Mouse (Mus musculus): ENCODE data around the gene Shank2. TPM values are rescaled to one million over a fixed set of nuclear protein-coding genes. Genes with fewer than 3 reads are reported as not detected.

The Shank2 gene
- polyA plus RNA-seq, 1 experiment from 2014 or later = 0.69 TPM

DNA sequence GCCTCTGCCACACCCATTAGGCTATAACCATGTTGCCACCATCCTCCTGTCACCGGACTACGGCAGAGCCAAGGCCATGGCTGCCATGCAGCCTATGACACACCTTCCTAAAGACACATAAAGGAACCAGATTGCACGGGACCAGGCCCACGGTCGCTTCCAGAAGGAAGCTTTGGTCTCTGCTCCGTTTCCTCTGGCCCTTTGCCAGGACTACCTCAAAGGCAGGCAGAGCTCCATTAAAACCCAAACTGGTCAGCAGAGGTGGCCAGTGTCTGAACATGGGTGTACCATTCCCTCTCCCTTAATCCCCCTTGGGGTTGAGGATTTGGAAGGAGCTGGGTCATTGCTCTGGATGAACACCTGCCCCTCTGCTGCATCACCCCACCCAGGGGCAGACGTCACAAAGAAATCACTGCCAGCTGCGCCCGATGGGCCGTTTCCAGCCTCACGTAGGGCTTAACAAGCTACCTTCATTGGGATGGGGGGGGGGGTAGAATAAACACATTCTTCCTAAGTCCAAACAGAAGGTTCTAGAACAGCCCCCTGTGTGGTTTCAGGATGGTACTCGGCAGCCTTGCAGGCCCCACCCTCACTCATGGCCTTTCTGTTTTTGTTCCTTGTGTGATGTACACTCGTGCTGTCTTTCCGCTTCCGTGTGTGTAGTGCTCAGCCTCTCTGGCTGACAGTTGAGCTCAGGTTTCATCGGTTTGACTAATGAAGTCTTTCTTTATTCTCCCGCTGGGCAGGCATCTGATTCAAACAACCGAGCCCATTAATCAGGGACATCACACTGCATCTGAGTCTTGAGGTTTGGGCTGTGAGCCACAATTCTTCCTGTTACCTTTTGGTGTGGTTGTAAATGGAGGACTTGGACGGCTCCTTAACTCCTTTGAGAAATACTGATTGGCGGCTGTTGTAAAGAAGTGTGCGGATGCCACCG, 410.5 kb downstream of the Shank2 start:
- DNase-seq (ENCODE audit: low spot score) = no peak
- Histone ChIP-seq H3K27ac (replicated peaks) (no peak overlapping the region), H3K9me3 (ENCODE audit: control insufficient read depth, low read length) (no peaks in the 10 kb centered on the region), H3K4me2 (replicated peaks; ENCODE audit: low read depth) (no peak overlapping the region), H3K36me3 (ENCODE audit: control insufficient read depth, insufficient read depth, low read length) (no peaks in the 10 kb centered on the region), H3K4me3 (ENCODE audit: low read depth, low read length) (no peak overlapping the region), H3K4me1 (replicated peaks; ENCODE audit: control insufficient read depth, insufficient read depth) (no peaks in the 10 kb centered on the region), H3K9ac (ENCODE audit: low read length) (no peak overlapping the region), H3K27me3 (ENCODE audit: control insufficient read depth, insufficient read depth, low read length) (no peaks in the 10 kb centered on the region)
- WGBS = 35% methylated on average over 22 of the region's 22 CpGs
- no peak for ATAC-seq (ENCODE audit: low FRiP score, low TSS enrichment)
- TF ChIP-seq EP300 (optimal IDR thresholded peaks at IDR 0.05) (no peak), CTCF (IDR thresholded peaks at IDR 0.05; ENCODE audit: low read depth) (no peak)

DNA sequence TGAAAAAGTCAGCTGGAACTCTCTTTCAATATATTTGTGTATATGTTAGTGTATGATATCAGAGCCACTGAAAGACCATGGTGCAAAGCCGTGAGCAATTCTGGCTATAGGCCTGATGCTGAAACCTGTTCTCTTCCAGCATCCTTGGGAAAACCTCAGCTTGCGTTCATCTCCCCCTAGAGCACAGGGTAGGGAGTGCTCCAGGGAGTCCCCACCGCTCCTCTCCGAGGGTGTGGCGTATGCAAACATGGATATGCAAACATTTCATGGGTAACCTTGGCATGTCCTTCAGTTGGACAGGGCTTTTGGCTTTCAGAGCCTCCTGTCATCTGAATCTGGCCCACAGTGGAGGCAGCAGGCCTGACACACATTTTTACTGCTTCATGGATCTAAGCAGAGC, 412.9 kb downstream of the Shank2 start:
- DNase-seq (ENCODE audit: low spot score) (peak; percentile 59), ATAC-seq (ENCODE audit: low FRiP score, low TSS enrichment) (no peak; the same call in 1 of the 2 replicates)
- H3K9me3 ChIP-seq (ENCODE audit: control insufficient read depth, low read length) = no peaks in the 10 kb centered on the region
- no peak overlapping the region for H3K4me2 ChIP-seq (replicated peaks; ENCODE audit: low read depth)
- 61% methylated on average over 5 of the region's 5 CpGs for WGBS
- no peaks in the 10 kb centered on the region for H3K36me3 ChIP-seq (ENCODE audit: control insufficient read depth, insufficient read depth, low read length)
- peak; percentile 56 for TF ChIP-seq CTCF (IDR thresholded peaks at IDR 0.05; ENCODE audit: low read depth)
- no peak for TF ChIP-seq EP300 (optimal IDR thresholded peaks at IDR 0.05)
- H3K27ac ChIP-seq (replicated peaks) = no peak overlapping the region
- H3K4me3 ChIP-seq (ENCODE audit: low read depth, low read length) = no peak overlapping the region
- peaks cover 5% of the 10 kb centered on the region; the same call in 1 of the 2 replicates for H3K4me1 ChIP-seq (replicated peaks; ENCODE audit: control insufficient read depth, insufficient read depth)
- no peak overlapping the region for H3K9ac ChIP-seq (ENCODE audit: low read length)
- no peaks in the 10 kb centered on the region for H3K27me3 ChIP-seq (ENCODE audit: control insufficient read depth, insufficient read depth, low read length)

- Histone ChIP-seq H3K9me3 (ENCODE audit: control insufficient read depth, low read length) (no peaks in the 10 kb centered on the region), H3K4me3 (ENCODE audit: low read depth, low read length) (no peak overlapping the region), H3K27me3 (ENCODE audit: control insufficient read depth, insufficient read depth, low read length) (no peaks in the 10 kb centered on the region), H3K4me1 (replicated peaks; ENCODE audit: control insufficient read depth, insufficient read depth) (peaks cover 5% of the 10 kb centered on the region; the same call in 1 of the 2 replicates), H3K9ac (ENCODE audit: low read length) (no peak overlapping the region), H3K36me3 (ENCODE audit: control insufficient read depth, insufficient read depth, low read length) (no peaks in the 10 kb centered on the region), H3K4me2 (replicated peaks; ENCODE audit: low read depth) (no peak overlapping the region), H3K27ac (replicated peaks) (no peak overlapping the region)
- WGBS = 73% methylated on average over 4 of the region's 4 CpGs
- TF ChIP-seq EP300 (optimal IDR thresholded peaks at IDR 0.05) = no peak
- TF ChIP-seq CTCF (IDR thresholded peaks at IDR 0.05; ENCODE audit: low read depth) = peak; percentile 71
- peak; percentile 69 for ATAC-seq (ENCODE audit: low FRiP score, low TSS enrichment)
- peak; percentile 72 for DNase-seq (ENCODE audit: low spot score)
Observed at GRCm38 (mm10) chr7:144415795-144416194, 414.1 kb downstream of the Shank2 start.

DNA sequence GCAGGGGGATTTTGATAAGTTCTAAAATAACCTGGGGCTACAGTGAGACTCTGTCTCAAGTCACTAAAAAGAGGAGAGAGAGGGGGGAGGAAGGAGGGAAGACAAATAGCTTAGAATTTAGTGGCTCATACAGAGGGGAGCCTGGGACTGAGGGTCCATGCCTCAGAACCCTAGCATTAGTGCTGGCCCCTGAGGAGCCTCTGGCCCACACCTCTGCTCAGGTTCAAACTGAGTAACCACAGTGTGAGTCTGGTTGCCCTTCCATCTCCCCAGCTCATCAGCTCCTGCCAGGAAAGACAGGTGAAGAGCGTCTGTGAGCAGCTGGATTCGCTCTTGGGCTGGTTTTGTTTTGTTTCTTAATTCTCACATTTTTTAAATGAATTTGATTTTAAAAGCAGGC, 415.5 kb downstream of the Shank2 start:
- H3K4me3 ChIP-seq (ENCODE audit: low read depth, low read length) = no peak overlapping the region
- WGBS = 31% methylated on average over 2 of the region's 2 CpGs
- H3K9ac ChIP-seq (ENCODE audit: low read length) = no peak overlapping the region
- no peaks in the 10 kb centered on the region for H3K27me3 ChIP-seq (ENCODE audit: control insufficient read depth, insufficient read depth, low read length)
- no peaks in the 10 kb centered on the region for H3K36me3 ChIP-seq (ENCODE audit: control insufficient read depth, insufficient read depth, low read length)
- H3K4me1 ChIP-seq (replicated peaks; ENCODE audit: control insufficient read depth, insufficient read depth) = peaks cover 5% of the 10 kb centered on the region; the same call in 1 of the 2 replicates
- TF ChIP-seq EP300 (optimal IDR thresholded peaks at IDR 0.05) = no peak
- no peak for TF ChIP-seq CTCF (IDR thresholded peaks at IDR 0.05; ENCODE audit: low read depth)
- ATAC-seq (ENCODE audit: low FRiP score, low TSS enrichment) (no peak), DNase-seq (ENCODE audit: low spot score) (no peak)
- no peaks in the 10 kb centered on the region for H3K9me3 ChIP-seq (ENCODE audit: control insufficient read depth, low read length)
- no peak overlapping the region for H3K27ac ChIP-seq (replicated peaks)
- peak overlapping the region; percentile 23; the same call in 1 of the 2 replicates for H3K4me2 ChIP-seq (replicated peaks; ENCODE audit: low read depth)

DNA sequence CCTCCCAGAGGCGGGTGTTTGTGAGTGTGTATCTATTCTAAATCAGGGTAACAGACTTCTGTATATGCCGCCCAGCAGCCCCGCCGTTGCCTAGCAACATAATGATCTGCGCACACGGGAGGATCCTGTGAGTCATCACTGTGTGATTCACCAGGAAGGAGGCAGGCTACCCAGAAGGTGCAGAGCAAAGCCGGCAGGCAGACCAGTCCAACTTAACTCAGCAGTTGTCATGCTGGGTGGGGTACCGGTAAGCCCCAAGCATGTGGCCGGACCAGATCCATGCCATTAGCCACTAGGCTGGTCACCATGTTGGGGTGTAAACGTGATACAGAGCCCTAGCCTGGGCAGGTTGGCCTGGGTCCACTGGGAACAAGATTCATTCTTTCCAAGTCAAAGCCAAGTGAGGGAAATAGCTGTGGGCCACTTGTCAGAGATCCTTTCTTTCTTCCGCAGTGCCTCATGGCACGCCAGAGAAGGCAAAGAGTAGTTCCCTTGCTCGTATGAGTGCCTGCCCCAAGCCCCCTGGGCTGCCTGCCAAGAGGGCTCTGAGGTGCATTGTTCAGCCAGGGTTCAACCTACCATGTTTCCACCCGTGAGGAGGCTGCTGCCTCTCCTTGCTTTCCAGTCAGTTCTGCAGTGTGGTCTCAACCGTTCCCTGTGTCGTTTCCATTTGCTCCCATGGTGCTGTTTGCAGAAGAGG, 416.1 kb downstream of the Shank2 start:
- H3K27ac ChIP-seq (replicated peaks) = peak overlapping the region; percentile 73; the same call in 1 of the 2 replicates
- H3K4me2 ChIP-seq (replicated peaks; ENCODE audit: low read depth) = peak overlapping the region; percentile 23; the same call in 1 of the 2 replicates
- no peaks in the 10 kb centered on the region for H3K9me3 ChIP-seq (ENCODE audit: control insufficient read depth, low read length)
- no peak overlapping the region for H3K9ac ChIP-seq (ENCODE audit: low read length)
- TF ChIP-seq CTCF (IDR thresholded peaks at IDR 0.05; ENCODE audit: low read depth) (no peak), EP300 (optimal IDR thresholded peaks at IDR 0.05) (no peak)
- WGBS = 18% methylated on average over 16 of the region's 16 CpGs
- peak; percentile 71 for DNase-seq (ENCODE audit: low spot score)
- H3K36me3 ChIP-seq (ENCODE audit: control insufficient read depth, insufficient read depth, low read length) = no peaks in the 10 kb centered on the region
- no peaks in the 10 kb centered on the region for H3K27me3 ChIP-seq (ENCODE audit: control insufficient read depth, insufficient read depth, low read length)
- H3K4me3 ChIP-seq (ENCODE audit: low read depth, low read length) = no peak overlapping the region
- ATAC-seq (ENCODE audit: low FRiP score, low TSS enrichment) = peak; percentile 88
- peaks cover 5% of the 10 kb centered on the region; the same call in 1 of the 2 replicates for H3K4me1 ChIP-seq (replicated peaks; ENCODE audit: control insufficient read depth, insufficient read depth)
